Mouse (Mus musculus): ENCODE measurements around the gene Gnai2.
"Not testable (repeated sequence)": the region's sequence is repeated elsewhere in the genome, so short reads cannot be mapped to it uniquely, and the experiment has no call there.

Gene Gnai2

DNA sequence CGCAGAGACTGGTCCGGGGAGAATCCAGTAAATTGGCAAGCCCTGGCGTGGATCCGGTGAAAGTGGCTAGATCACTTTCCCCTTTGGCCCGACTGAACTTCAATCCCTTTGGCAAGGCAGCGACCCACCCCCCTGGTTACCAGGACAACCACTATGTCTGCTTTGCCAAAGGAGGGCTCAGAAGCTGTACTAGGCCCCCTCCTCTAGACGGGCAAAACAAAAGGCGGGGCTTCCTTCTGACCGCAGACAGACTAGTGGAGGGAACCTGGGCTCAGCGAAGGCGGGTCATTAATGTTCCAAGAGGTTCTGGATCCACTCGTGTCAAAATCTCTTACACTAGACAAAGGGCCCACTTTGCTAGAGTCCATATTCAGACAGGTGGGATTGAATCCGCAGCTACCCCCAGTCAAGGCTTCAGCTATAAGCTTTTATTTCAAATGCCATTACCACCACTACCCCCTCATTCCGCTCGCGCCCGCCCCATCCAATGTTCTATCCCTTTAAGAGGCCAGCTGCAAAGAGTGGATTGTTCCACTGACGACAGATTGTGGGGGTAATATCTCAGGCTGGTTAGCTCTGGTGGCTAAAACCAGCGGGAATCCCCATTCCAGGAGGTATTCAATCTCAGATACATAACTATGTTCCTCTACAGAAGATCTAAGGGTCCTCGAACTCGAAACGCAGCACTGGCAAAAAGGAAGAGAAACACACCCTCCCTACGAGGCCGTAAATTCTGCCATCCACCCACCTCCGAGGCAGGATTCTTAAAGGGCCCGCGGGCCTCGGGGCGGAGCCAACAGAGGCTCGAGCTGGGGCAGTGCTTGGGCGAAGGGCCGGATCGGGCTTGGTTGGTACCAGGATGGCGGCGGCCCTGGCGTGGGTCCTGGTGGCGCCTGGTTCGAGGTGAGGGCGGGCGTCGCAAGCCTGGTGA lies 66.6 kb downstream of the Gnai2 start:
- DNase-seq (ENCODE audit: low read depth, low spot score), result no peak

DNA sequence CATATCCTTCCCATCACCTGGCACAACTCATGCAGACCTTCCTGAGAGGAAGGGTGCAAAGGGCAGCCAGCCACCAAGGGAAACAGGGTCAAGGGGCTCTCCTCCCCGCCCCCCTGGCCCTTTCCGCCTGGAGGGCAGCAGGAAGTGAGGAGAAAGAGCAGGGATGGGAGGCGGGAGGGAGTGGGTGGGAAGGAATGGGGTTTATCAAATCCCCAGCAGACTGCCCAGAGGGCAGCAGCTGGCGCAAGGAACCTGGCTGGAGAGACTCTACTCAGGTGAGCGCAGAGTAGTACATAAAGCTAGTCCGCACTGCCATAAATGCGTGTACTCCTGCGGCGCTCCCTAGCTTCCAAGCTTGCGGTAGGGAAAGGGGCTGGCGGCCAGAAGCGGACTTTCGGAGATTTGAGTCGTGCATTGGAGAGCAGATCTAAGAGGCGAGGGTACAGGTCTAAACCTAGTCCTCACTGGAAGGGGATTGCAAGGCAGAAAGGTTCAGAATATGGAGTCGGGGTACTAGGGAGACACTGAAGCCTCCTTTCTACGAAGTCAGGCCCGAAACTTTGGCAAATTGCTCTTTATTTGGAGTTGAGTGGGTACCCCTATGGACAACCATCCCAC lies 67.4 kb downstream of the Gnai2 start, which contains the start of gene Hyal2:
TSS of gene Hyal2 (plus strand) at position 244 of the 618 bp plus-strand sequence.
- DNase-seq (ENCODE audit: low read depth, low spot score), result no peak

DNA sequence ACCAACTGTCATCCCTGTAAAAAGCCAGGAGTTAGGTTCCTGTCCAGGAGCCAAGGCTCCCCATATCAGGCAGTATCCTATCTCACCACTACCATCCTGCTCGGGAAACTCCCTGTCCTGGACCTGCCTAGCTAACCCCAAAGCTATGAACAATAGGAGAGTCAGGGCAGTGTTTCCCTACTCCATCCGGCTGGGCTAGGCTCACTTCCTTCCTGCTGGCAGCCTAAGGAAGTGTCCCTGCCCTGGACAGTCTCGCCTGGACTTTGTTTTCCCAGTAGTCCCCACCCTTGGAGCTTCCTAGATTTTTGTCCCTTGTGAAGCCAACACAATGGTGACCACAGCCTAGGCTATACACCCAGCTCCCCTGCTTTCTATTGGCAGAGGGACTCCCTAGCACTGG lies 68.3 kb downstream of the Gnai2 start:
- no peak for DNase-seq (ENCODE audit: low read depth, low spot score)

DNA sequence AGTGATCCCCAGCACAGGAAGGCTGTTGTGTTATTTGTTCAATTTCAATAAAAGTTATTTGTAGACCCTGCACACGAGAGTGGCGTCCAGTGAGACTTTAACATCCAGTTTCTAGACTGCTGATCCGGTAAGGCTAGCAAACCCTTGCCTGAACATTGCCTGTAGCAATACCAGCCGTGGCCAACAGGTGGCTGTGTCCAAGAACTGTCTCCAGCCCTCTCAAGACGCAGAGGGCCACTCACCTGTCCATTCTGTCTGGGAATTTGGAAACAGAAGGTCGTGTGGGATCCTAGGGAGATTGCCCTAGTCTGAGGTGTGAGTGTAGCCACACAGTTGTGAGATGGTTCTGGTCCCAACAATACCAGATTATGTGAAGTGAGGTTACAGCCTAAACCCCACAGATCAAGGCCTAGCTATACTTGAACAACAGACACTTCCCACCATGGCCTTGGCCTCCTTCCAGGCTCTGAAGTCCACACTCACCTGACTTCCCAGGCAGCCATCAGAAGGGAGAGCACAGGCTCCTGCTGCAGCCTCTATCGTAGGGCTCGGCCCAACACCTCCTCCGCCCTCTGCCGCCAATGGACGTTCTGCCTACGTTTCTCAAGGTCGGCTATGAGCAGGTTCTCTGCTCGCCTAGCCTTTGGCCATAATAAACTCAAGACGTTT lies 69.0 kb downstream of the Gnai2 start:
- DNase-seq (ENCODE audit: low read depth, low spot score), result no peak

DNA sequence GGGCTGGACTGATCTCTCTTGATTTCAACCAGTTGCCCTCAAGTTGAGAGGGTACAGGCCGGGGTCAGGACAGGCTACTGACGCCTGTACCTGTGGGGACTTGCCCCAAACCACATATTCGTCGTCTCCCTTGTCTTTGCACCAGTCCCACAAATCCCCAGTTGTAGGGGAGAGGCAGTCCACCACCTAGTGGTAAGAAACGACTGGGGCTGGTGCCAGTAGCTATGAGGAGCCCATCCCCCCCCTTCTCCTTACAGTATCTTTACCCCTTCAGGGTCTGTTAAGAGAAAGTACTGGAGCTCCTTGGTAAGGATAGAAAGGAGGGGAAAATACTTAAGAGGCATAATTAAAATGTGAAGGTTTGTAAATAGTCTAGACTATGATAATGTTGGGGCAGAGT lies 69.6 kb downstream of the Gnai2 start:
- DNase-seq (ENCODE audit: low read depth, low spot score), result not testable (repeated sequence)

All from WW6 (cell line).